Mouse (Mus musculus): ENCODE results near the gene Mum1. TPM values are rescaled to one million over a fixed set of nuclear protein-coding genes. Genes with fewer than 3 reads are reported as not detected.

The Mum1 gene
- total RNA-seq, 2 experiments from 2014 or later = 39.4 to 41.5 TPM

GRCm38 (mm10) chr10:80262169-80262568 is 35.9 kb downstream of the Mum1 start:
- no peak for DNase-seq (ENCODE audit: low spot score in 2 of 2)
- intact Hi-C loops (cut with DNase I) = no loop called here

GRCm38 (mm10) chr10:80262776-80263365 is 36.6 kb downstream of the Mum1 start:
- intact Hi-C loops (cut with DNase I) = no loop called here
- DNase-seq (ENCODE audit: low spot score in 2 of 2) = no peak

- DNase-seq (ENCODE audit: low spot score in 2 of 2) = peak; percentile 100
- intact Hi-C loops (cut with DNase I) = no loop called here
These were observed 38.3 kb downstream of the Mum1 start for GRCm38 (mm10) chr10:80264341-80265148.

GRCm38 (mm10) chr10:80265149-80265486 is 38.9 kb downstream of the Mum1 start:
- intact Hi-C loops (cut with DNase I) = no loop called here
- DNase-seq (ENCODE audit: low spot score in 2 of 2) = no peak

- intact Hi-C loops (cut with DNase I) = no loop called here
- no peak for DNase-seq (ENCODE audit: low spot score in 2 of 2)
These were observed 43.9 kb downstream of the Mum1 start for GRCm38 (mm10) chr10:80270099-80270498.

- DNase-seq (ENCODE audit: low spot score in 2 of 2) = no peak
- intact Hi-C loops (cut with DNase I) = no loop called here
These were observed 44.5 kb downstream of the Mum1 start for GRCm38 (mm10) chr10:80270734-80271181.

- intact Hi-C loops (cut with DNase I) = no loop called here
- no peak for DNase-seq (ENCODE audit: low spot score in 2 of 2)
These were observed 45.1 kb downstream of the Mum1 start for GRCm38 (mm10) chr10:80271186-80271843.

- no peak for DNase-seq (ENCODE audit: low spot score in 2 of 2)
- intact Hi-C loops (cut with DNase I) = no loop called here
These were observed 45.8 kb downstream of the Mum1 start for GRCm38 (mm10) chr10:80271870-80272585.

- intact Hi-C loops (cut with DNase I) = no loop called here
- DNase-seq (ENCODE audit: low spot score in 2 of 2) = no peak
These were observed 47.6 kb downstream of the Mum1 start for GRCm38 (mm10) chr10:80273847-80274246.

GRCm38 (mm10) chr10:80276238-80276637 is 50.0 kb downstream of the Mum1 start:
- DNase-seq (ENCODE audit: low spot score in 2 of 2) = no peak
- intact Hi-C loops (cut with DNase I) = no loop called here

- intact Hi-C loops (cut with DNase I) = no loop called here
- no peak for DNase-seq (ENCODE audit: low spot score in 2 of 2)
These were observed 52.2 kb downstream of the Mum1 start for GRCm38 (mm10) chr10:80278390-80278789.

GRCm38 (mm10) chr10:80279273-80279672 is 53.0 kb downstream of the Mum1 start:
- no peak for DNase-seq (ENCODE audit: low spot score in 2 of 2)
- intact Hi-C loops (cut with DNase I) = no loop called here

- intact Hi-C loops (cut with DNase I) = no loop called here
- DNase-seq (ENCODE audit: low spot score in 2 of 2) = no peak
These were observed 55.1 kb downstream of the Mum1 start for GRCm38 (mm10) chr10:80281304-80281703.

GRCm38 (mm10) chr10:80281921-80282371 is 55.7 kb downstream of the Mum1 start:
- DNase-seq (ENCODE audit: low spot score in 2 of 2) = no peak
- intact Hi-C loops (cut with DNase I) = no loop called here

- no peak for DNase-seq (ENCODE audit: low spot score in 2 of 2)
- intact Hi-C loops (cut with DNase I) = no loop called here
These were observed 56.5 kb downstream of the Mum1 start for GRCm38 (mm10) chr10:80282481-80283441.

- intact Hi-C loops (cut with DNase I) = no loop called here
- DNase-seq (ENCODE audit: low spot score in 2 of 2) = no peak
These were observed 59.2 kb downstream of the Mum1 start for GRCm38 (mm10) chr10:80285222-80286070.

- DNase-seq (ENCODE audit: low spot score in 2 of 2) = no peak
These were observed 61.9 kb downstream of the Mum1 start for GRCm38 (mm10) chr10:80288097-80288496.

GRCm38 (mm10) chr10:80288657-80289056 is 62.4 kb downstream of the Mum1 start:
- intact Hi-C loops (cut with DNase I) = no loop called here

More at GRCm38 (mm10) chr10:80288097-80288496, 61.9 kb downstream of the Mum1 start:
- intact Hi-C loops (cut with DNase I) = no loop called here

More at GRCm38 (mm10) chr10:80288657-80289056, 62.4 kb downstream of the Mum1 start:
- no peak for DNase-seq (ENCODE audit: low spot score in 2 of 2)
